Mouse (Mus musculus): ENCODE data around the gene Gid8. TPM values are rescaled to one million over a fixed set of nuclear protein-coding genes. Genes with fewer than 3 reads are reported as not detected.

Gene Gid8
- total and polyA plus RNA-seq, 3 experiments = 15.6 to 44.1 (median 32.1) TPM

DNA sequence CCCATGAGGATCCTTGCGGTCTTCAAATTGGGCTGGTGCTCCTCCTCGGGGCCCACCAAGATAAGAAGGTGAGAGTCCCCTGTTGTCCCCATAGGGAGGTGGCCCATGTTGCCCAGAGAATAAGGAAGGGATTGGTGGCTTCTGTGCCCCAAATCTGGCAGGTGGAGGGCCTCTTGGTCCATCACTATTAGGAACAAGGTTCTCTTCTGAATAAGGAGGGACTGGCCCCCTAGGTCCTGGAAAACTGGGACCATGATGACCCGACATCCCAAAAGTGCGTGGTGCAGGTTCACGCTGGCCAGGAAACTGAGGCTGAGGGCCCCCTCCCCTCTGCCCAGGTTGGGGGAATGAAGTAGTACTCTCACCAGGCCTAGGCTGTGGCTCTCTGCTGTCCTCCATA is 49.4 kb upstream of the Gid8 start:
- Histone ChIP-seq H3K79me2 (replicated peaks; ENCODE audit: control insufficient read depth, extremely low read depth, insufficient read depth, poor library complexity, severe bottlenecking) (no peaks in the 10 kb centered on the region), H3K4me2 (ENCODE audit: insufficient read depth, low read depth, poor library complexity, severe bottlenecking) (no peak overlapping the region), H3K4me3 (replicated peaks in 1 of 3; ENCODE audit: low read depth in 2 of 3, low read length in 2 of 3, poor library complexity in 1 of 3) (no peak overlapping the region), H3K27ac (ENCODE audit: insufficient read depth, low read depth) (no peak overlapping the region), H3K9me3 (replicated peaks; ENCODE audit: low read length) (no peaks in the 10 kb centered on the region), H3K27me3 (replicated peaks) (no peaks in the 10 kb centered on the region), H3K36me3 (replicated peaks in 1 of 2; ENCODE audit: control insufficient read depth in 1 of 2, insufficient read depth in 1 of 2, low read length in 1 of 2) (peaks cover 34 to 59% of the 10 kb centered on the region in 2 experiments), H3K4me1 (ENCODE audit: control insufficient read depth in 1 of 2, insufficient read depth in 2 of 2) (peaks cover 0 to 3% of the 10 kb centered on the region in 2 experiments; a peak in 1 of 4 replicates), H3K9ac (ENCODE audit: insufficient read depth, low read depth) (no peak overlapping the region)
- dilution Hi-C loops (cut with MboI; ENCODE audit: extremely low pct_ligation_motif_present, extremely low pct_unique_long_range_greater_than_20kb, low sequenced_read_pairs) (no loop called here), in situ Hi-C loops (cut with MboI; ENCODE audit: low pct_ligation_motif_present, low pct_unique_long_range_greater_than_20kb, low sequenced_read_pairs) (no loop called here)
- no peak for TF ChIP-seq MAX (IDR thresholded peaks at IDR 0.05; ENCODE audit: low read length)
- TF ChIP-seq POLR2A (IDR thresholded peaks at IDR 0.05; ENCODE audit: low read depth, low read length) = no peak
- no peak for TF ChIP-seq NELFE (IDR thresholded peaks at IDR 0.05; ENCODE audit: low read depth, low read length)
- TF ChIP-seq UBTF (IDR thresholded peaks at IDR 0.05; ENCODE audit: low read depth, low read length) = no peak
- no peak for TF ChIP-seq EP300 (IDR thresholded peaks at IDR 0.05; ENCODE audit: low read length)
- TF ChIP-seq ZKSCAN1 (IDR thresholded peaks at IDR 0.05; ENCODE audit: borderline replicate concordance, low read depth, low read length) = no peak
- DNase-seq (ENCODE audit: extremely low read depth) = no peak

DNA sequence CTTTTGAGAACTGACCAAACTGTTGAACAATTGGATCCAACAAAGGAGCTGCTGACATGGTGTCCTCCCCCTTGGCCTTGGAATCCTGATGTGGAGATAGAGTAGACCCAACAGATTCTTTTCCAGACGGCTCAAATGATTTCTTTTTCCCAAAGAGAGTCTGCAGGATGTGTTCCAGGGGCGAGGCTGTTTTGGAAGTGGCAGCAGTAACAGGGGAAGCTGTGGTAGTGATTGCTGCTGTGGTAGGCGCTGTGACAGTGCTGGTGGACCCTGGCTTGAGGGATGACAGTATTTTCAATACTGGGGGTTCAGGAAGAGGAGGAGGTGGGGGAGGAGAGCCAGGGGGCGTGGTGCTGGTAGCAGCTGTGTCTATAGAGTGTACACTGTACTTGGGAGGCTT is 47.9 kb upstream of the Gid8 start:
- TF ChIP-seq MAFK (IDR thresholded peaks at IDR 0.05; ENCODE audit: insufficient replicate concordance, low read length) = no peak
- Histone ChIP-seq H3K9me3 (replicated peaks; ENCODE audit: low read length) (no peaks in the 10 kb centered on the region), H3K4me1 (ENCODE audit: control insufficient read depth in 1 of 2, insufficient read depth in 2 of 2) (peaks cover 0 to 3% of the 10 kb centered on the region in 2 experiments; a peak in 1 of 4 replicates), H3K36me3 (replicated peaks in 1 of 2; ENCODE audit: control insufficient read depth in 1 of 2, insufficient read depth in 1 of 2, low read length in 1 of 2) (peaks cover 44 to 72% of the 10 kb centered on the region in 2 experiments), H3K4me2 (ENCODE audit: insufficient read depth, low read depth, poor library complexity, severe bottlenecking) (no peak overlapping the region), H3K27me3 (replicated peaks) (no peaks in the 10 kb centered on the region), H3K27ac (ENCODE audit: insufficient read depth, low read depth) (no peak overlapping the region), H3K9ac (ENCODE audit: insufficient read depth, low read depth) (no peak overlapping the region), H3K79me2 (replicated peaks; ENCODE audit: control insufficient read depth, extremely low read depth, insufficient read depth, poor library complexity, severe bottlenecking) (no peaks in the 10 kb centered on the region), H3K4me3 (replicated peaks in 1 of 3; ENCODE audit: low read depth in 2 of 3, low read length in 2 of 3, poor library complexity in 1 of 3) (no peak overlapping the region)
- in situ Hi-C loops (cut with MboI; ENCODE audit: low pct_ligation_motif_present, low pct_unique_long_range_greater_than_20kb, low sequenced_read_pairs) = no loop called here
- no peak for DNase-seq (ENCODE audit: extremely low read depth)
- dilution Hi-C loops (cut with MboI; ENCODE audit: extremely low pct_ligation_motif_present, extremely low pct_unique_long_range_greater_than_20kb, low sequenced_read_pairs) = no loop called here

DNA sequence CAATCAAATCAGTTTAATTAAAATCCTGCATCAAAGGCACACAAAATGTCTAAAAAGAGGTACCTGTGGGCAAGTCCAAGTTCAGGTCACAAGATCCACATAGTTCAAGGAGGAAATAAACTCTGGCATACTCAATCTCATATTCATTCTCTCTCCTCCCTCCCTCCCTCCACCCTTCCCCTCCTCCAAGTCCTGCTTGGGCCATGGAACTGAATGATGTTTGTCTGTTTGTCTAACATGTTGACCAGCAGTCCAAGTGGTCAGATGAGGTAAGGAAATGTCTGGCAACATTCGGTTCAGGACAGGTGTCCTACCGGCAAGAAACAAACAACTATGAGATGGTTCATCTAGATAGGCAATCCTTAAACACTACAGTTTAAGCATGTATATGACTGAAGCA is 33.2 kb upstream of the Gid8 start:
- Histone ChIP-seq H3K9me3 (replicated peaks; ENCODE audit: low read length) (no peaks in the 10 kb centered on the region), H3K36me3 (replicated peaks in 1 of 2; ENCODE audit: control insufficient read depth in 1 of 2, insufficient read depth in 1 of 2, low read length in 1 of 2) (peaks cover 38 to 82% of the 10 kb centered on the region in 2 experiments), H3K27me3 (replicated peaks) (no peaks in the 10 kb centered on the region), H3K4me1 (ENCODE audit: control insufficient read depth in 1 of 2, insufficient read depth in 2 of 2) (peaks cover 0 to 3% of the 10 kb centered on the region in 2 experiments; a peak in 1 of 4 replicates), H3K79me2 (replicated peaks; ENCODE audit: control insufficient read depth, extremely low read depth, insufficient read depth, poor library complexity, severe bottlenecking) (0 out of 2 replicates have a peak, but pooled peaks cover 3% of the 10 kb centered on the region), H3K9ac (ENCODE audit: insufficient read depth, low read depth) (no peak overlapping the region), H3K4me3 (replicated peaks in 1 of 3; ENCODE audit: low read depth in 2 of 3, low read length in 2 of 3, poor library complexity in 1 of 3) (no peak overlapping the region), H3K27ac (ENCODE audit: insufficient read depth, low read depth) (no peak overlapping the region), H3K4me2 (ENCODE audit: insufficient read depth, low read depth, poor library complexity, severe bottlenecking) (no peak overlapping the region)
- DNase-seq (ENCODE audit: extremely low read depth) = no peak
- dilution Hi-C loops (cut with MboI; ENCODE audit: extremely low pct_ligation_motif_present, extremely low pct_unique_long_range_greater_than_20kb, low sequenced_read_pairs) = no loop called here
- in situ Hi-C loops (cut with MboI; ENCODE audit: low pct_ligation_motif_present, low pct_unique_long_range_greater_than_20kb, low sequenced_read_pairs) = no loop called here
- TF ChIP-seq RAD21 (IDR thresholded peaks at IDR 0.05; ENCODE audit: low read depth, low read length) = no peak
- no peak for TF ChIP-seq ELF1 (IDR thresholded peaks at IDR 0.05; ENCODE audit: low read depth, low read length)
- no peak for TF ChIP-seq MEF2A (IDR thresholded peaks at IDR 0.05; ENCODE audit: borderline replicate concordance, low read depth, low read length)
- no peak for TF ChIP-seq SIN3A (IDR thresholded peaks at IDR 0.05; ENCODE audit: low read length)
- no peak for TF ChIP-seq NELFE (IDR thresholded peaks at IDR 0.05; ENCODE audit: low read depth, low read length)
- TF ChIP-seq E2F4 (IDR thresholded peaks at IDR 0.05; ENCODE audit: insufficient replicate concordance, low read depth, low read length) = no peak
- TF ChIP-seq JUND (conservative IDR thresholded peaks at IDR 0.05; ENCODE audit: low read depth, low read length) = no peak
- TF ChIP-seq MYC (IDR thresholded peaks at IDR 0.05; ENCODE audit: low read depth, low read length) = no peak
- no peak for TF ChIP-seq NRF1 (IDR thresholded peaks at IDR 0.05; ENCODE audit: low read depth, low read length)

Data from CH12.LX (cell line).